8 mouse cellular contexts compared by ENCODE assay signal in genomic region chr16:37011061-37011921, GRCm38 (mm10). TPM values are rescaled to one million over a fixed set of nuclear protein-coding genes. Genes with fewer than 3 reads are reported as not detected.
A peak's percentile ranks its signal among the peaks of the same experiment; 100 is the strongest.
DNase-seq lines count a peak whose midpoint lies in the region; ATAC-seq lines count a peak whose summit lies in the region.

Gene Polq (plus strand): TSS chr16:37011786.

- DNase-seq in adrenal gland, adult (ENCODE audit: inconsistent age in 2 of 2, low spot score in 1 of 2): peak; percentile 93 to 98
- DNase-seq in embryo, embryonic 10.5 days (ENCODE audit: low spot score): peak; percentile 97
- DNase-seq in gastrocnemius, postnatal 14 days: peak; percentile 94
- peak; percentile 91 to 93 for DNase-seq in left cerebral cortex, postnatal 10 days (ENCODE audit: extremely low spot score in 1 of 2, low spot score in 2 of 2)
- DNase-seq in right cerebral cortex, postnatal 25 days: peak; percentile 87
- DNase-seq in urinary bladder, postnatal 4 days (ENCODE audit: low spot score in 2 of 2): peak; percentile 90 to 91

- ATAC-seq in inflammation-experienced regulatory T-cells, adult 6 months: peak; percentile 98
- peak; percentile 97 for ATAC-seq in megakaryocyte-erythroid progenitor cell, adult 5-6 weeks (replicated peaks; ENCODE audit: low FRiP score, low TSS enrichment, poor library complexity, severe bottlenecking)

- intact Hi-C loops in gastrocnemius, postnatal 14 days (cut with DNase I; ENCODE audit: low total_unique reads): loop anchor here (10.0 kb wide), 1 partner anchor 536 kb away; no protein-coding TSS in a partner anchor
- intact Hi-C loops in left cerebral cortex, postnatal 10 days (cut with DNase I): loop anchor here (2.0 kb wide), 2 partner anchors 84 to 136 kb away; partner anchors contain the start of genes Eaf2 and Golgb1

RNA-seq across cellular contexts. Expression of gene Polq, which starts in this region (rescaled TPM):
- under 1 TPM; 0.39 to 0.44 TPM for total RNA-seq in gastrocnemius, postnatal 14 days (2021)
- polyA plus RNA-seq in inflammation-experienced regulatory T-cells, adult 6 months (2017; shearing (Covaris generic)): 1 to 10 TPM; 2.6 to 6.8 (median 3.4) TPM
- total RNA-seq in left cerebral cortex, postnatal 10 days (2021): 1 to 10 TPM; 2.4 to 3.2 TPM
- total RNA-seq in megakaryocyte-erythroid progenitor cell, adult 5-6 weeks (2014; fragmentation: Nextera tagmentation): 46.2 and 56.2 TPM in 2 replicates
- total RNA-seq in megakaryocyte-erythroid progenitor cell, adult 5-6 weeks (2017): 22.7 and 36.1 TPM in 2 replicates

Comparison
In these comparisons a context has a peak if more than half of its experiments do, and no peak if none do; other contexts are left out.
1. Peak in every context shown above with its lines: DNase-seq and ATAC-seq.
2. RNA of gene Polq (total RNA-seq): 22.7 to 56.2 TPM in megakaryocyte-erythroid progenitor cell, adult 5-6 weeks; 2.4 to 3.2 TPM in left cerebral cortex, postnatal 10 days and 0.39 to 0.44 TPM in gastrocnemius, postnatal 14 days; every median in the first group is over 4 times any median in the second.
3. Peak in DNase-seq in gastrocnemius, postnatal 14 days; RNA of the gene not detected or under 1 TPM.